ENCODE assay signal across 27 mouse cellular contexts in the genomic region with DNA sequence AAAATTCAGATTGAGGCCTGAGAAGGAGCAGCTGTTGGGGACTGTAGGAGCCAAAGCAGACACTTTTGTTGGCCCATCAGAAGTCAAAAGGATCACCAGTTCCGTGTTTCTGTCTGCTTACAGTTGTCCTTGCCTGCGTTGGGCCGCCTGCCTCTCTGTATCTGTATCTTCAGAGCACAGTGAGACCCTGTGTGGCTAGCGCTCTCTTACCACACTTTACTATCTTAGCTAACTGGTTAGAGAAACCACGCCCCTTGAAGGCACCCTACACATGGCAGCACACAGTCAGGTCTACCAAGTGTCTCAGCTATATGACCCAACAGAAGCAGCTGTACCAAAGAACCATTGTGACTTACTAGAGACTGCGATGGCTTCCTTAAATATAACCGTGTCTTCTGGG. TPM values are rescaled to one million over a fixed set of nuclear protein-coding genes. Genes with fewer than 3 reads are reported as not detected.
DNase-seq lines count a peak whose midpoint lies in the region; ATAC-seq lines count a peak whose summit lies in the region.
"Had no signal": no experiment of that assay in that cellular context is flagged by ENCODE, and none has a peak within 500 bp of the region (broad histone marks: within the 10 kb centered on the region; RNA-seq: fewer than 3 reads in every experiment).

No protein-coding gene starts in this region.

- H3K27ac ChIP-seq in forebrain, embryonic 15.5 days (replicated peaks), result 0 out of 2 replicates have a peak overlapping the region, but pooled peaks have one; percentile 90
- no peak overlapping the region for H3K27ac ChIP-seq in forebrain, embryonic 14.5 days (ENCODE audit: low read depth, low read length)
- 0 out of 2 replicates have a peak overlapping the region, but pooled peaks have one; percentile 69 for H3K27ac ChIP-seq in limb, embryonic 10.5 days
- H3K27ac ChIP-seq: heart, embryonic 10.5 days; heart, embryonic 15.5 days; hindbrain, embryonic 13.5 days; kidney, postnatal 0 days; lung, embryonic 15.5 days; midbrain, embryonic 12.5 days; neural tube, embryonic 13.5 days had no signal

- no peak overlapping the region for H3K9ac ChIP-seq in forebrain, embryonic 15.5 days (replicated peaks)
- no peak overlapping the region for H3K9ac ChIP-seq in forebrain, embryonic 14.5 days (ENCODE audit: low read length)
- H3K9ac ChIP-seq: heart, embryonic 15.5 days; hindbrain, embryonic 13.5 days; lung, embryonic 15.5 days; midbrain, embryonic 12.5 days; neural tube, embryonic 13.5 days had no signal

- no peaks in the 10 kb centered on the region for H3K9me3 ChIP-seq in forebrain, embryonic 15.5 days
- H3K9me3 ChIP-seq in forebrain, embryonic 14.5 days (replicated peaks; ENCODE audit: control insufficient read depth, low read length), result no peaks in the 10 kb centered on the region
- H3K9me3 ChIP-seq in limb, embryonic 10.5 days (replicated peaks), result no peaks in the 10 kb centered on the region
- H3K9me3 ChIP-seq: heart, embryonic 10.5 days; heart, embryonic 15.5 days; hindbrain, embryonic 13.5 days; lung, embryonic 15.5 days; midbrain, embryonic 12.5 days; neural tube, embryonic 13.5 days had no signal

- 85% methylated on average over 7 of the region's 7 CpGs for WGBS in forebrain, embryonic 15.5 days
- 84% methylated on average over 7 of the region's 7 CpGs for WGBS in forebrain, embryonic 14.5 days
- WGBS in limb, embryonic 10.5 days, result 88% methylated on average over 7 of the region's 7 CpGs

- H3K4me1 ChIP-seq in forebrain, embryonic 15.5 days, result peaks cover 46% of the 10 kb centered on the region
- H3K4me1 ChIP-seq in forebrain, embryonic 14.5 days (ENCODE audit: control insufficient read depth, insufficient read depth, low read length), result peaks cover 19% of the 10 kb centered on the region
- peaks cover 81% of the 10 kb centered on the region for H3K4me1 ChIP-seq in limb, embryonic 10.5 days

- no peak overlapping the region for H3K4me2 ChIP-seq in forebrain, embryonic 15.5 days (replicated peaks)
- no peak overlapping the region for H3K4me2 ChIP-seq in forebrain, embryonic 14.5 days (ENCODE audit: low read length)
- H3K4me2 ChIP-seq: heart, embryonic 15.5 days; hindbrain, embryonic 13.5 days; lung, embryonic 15.5 days; midbrain, embryonic 12.5 days; neural tube, embryonic 13.5 days had no signal

- no peaks in the 10 kb centered on the region for H3K36me3 ChIP-seq in forebrain, embryonic 15.5 days
- H3K36me3 ChIP-seq in forebrain, embryonic 14.5 days (ENCODE audit: control insufficient read depth, insufficient read depth, low read length), result no peaks in the 10 kb centered on the region
- no peaks in the 10 kb centered on the region for H3K36me3 ChIP-seq in limb, embryonic 10.5 days
- H3K36me3 ChIP-seq: heart, embryonic 10.5 days; heart, embryonic 15.5 days; hindbrain, embryonic 13.5 days; lung, embryonic 15.5 days; midbrain, embryonic 12.5 days; neural tube, embryonic 13.5 days had no signal

- DNase-seq in forebrain, embryonic 14.5 days (ENCODE audit: low spot score), result no peak
- peak; percentile 16 for DNase-seq in lung, postnatal 14 days
- no peak for DNase-seq in lung, postnatal 25 days (ENCODE audit: low spot score)
- no peak for DNase-seq in limb, embryonic 10.5 days (ENCODE audit: low spot score)
- DNase-seq in cerebellum, adult 9-11 months, result no peak
- DNase-seq in natural killer cell, adult 2 months (ENCODE audit: low spot score in 2 of 2), result no peak
- DNase-seq: adrenal gland, adult 2 months; adrenal gland, postnatal 36 days; cerebellum, adult 18-20 months; cerebellum, postnatal 14 days; gastrocnemius, postnatal 36 days; kidney, adult 8-10 months; kidney, postnatal 4 days; layer of hippocampus, postnatal 36 days; thymus, adult 2 months; thymus, postnatal 36 days had no signal

- no peak for ATAC-seq in forebrain, embryonic 15.5 days (replicated peaks)
- no peak for ATAC-seq in forebrain, embryonic 14.5 days
- ATAC-seq: activated CD4-positive, CD25-positive, alpha-beta regulatory T cell, adult 4 months; intestine, embryonic 16.5 days had no signal

- H3K4me3 ChIP-seq in forebrain, embryonic 15.5 days, result no peak overlapping the region
- H3K4me3 ChIP-seq in forebrain, embryonic 14.5 days (ENCODE audit: low read depth, low read length), result no peak overlapping the region
- H3K4me3 ChIP-seq in limb, embryonic 10.5 days, result no peak overlapping the region
- H3K4me3 ChIP-seq: heart, embryonic 10.5 days; heart, embryonic 15.5 days; hindbrain, embryonic 13.5 days; lung, embryonic 15.5 days; midbrain, embryonic 12.5 days; myocyte; neural tube, embryonic 13.5 days had no signal

- no peaks in the 10 kb centered on the region for H3K27me3 ChIP-seq in forebrain, embryonic 15.5 days
- no peaks in the 10 kb centered on the region for H3K27me3 ChIP-seq in forebrain, embryonic 14.5 days (replicated peaks; ENCODE audit: control insufficient read depth, insufficient read depth, low read length)
- H3K27me3 ChIP-seq in limb, embryonic 10.5 days (ENCODE audit: low read depth, poor library complexity, severe bottlenecking), result no peaks in the 10 kb centered on the region
- H3K27me3 ChIP-seq: hindbrain, embryonic 13.5 days; midbrain, embryonic 12.5 days had no signal

RNA-seq across cellular contexts. Expression of gene Aff3, which starts 30.7 kb away (rescaled TPM):
- 36.9 and 43.7 TPM in 2 replicates for polyA plus RNA-seq in forebrain, embryonic 15.5 days (2015; fragmentation: Nextera tagmentation; extraction: Ambion mirVana)
- 15.5 TPM in 2 replicates for polyA plus RNA-seq in forebrain, embryonic 14.5 days (2014; fragmentation: Nextera tagmentation; extraction: Ambion mirVana)
- 33.9 and 38.8 TPM in 2 replicates for polyA plus RNA-seq in limb, embryonic 10.5 days (2016; fragmentation: Nextera tagmentation; extraction: Ambion mirVana)
- polyA plus RNA-seq: myocyte had no signal
